Mouse (Mus musculus) intestine, embryonic 15.5 days (tissue): ENCODE results near the gene Cep85l. TPM values are rescaled to one million over a fixed set of nuclear protein-coding genes. Genes with fewer than 3 reads are reported as not detected.

Source experiments
- ATAC-seq: fragments of 200-750 bp; cut with Nextera tagmentation; 2 replicates; pipeline ENCODE4 v1.8.0; 2017; ENCODE audit warnings: moderate TSS enrichment, moderate library complexity
- H3K27ac ChIP-seq: fragments of 300-500 bp; sonication (generic); 2 replicates; pipeline ENCODE4 v1.5.1; 2015; ENCODE audit warnings: mild to moderate bottlenecking, inconsistent platforms
- H3K27me3 ChIP-seq: fragments of 300-500 bp; sonication (generic); replicated peaks from 2 replicates; pipeline ENCODE4 v1.6.1; 2015; ENCODE audit warnings: inconsistent platforms
- H3K36me3 ChIP-seq: fragments of 300-500 bp; sonication (generic); 2 replicates; pipeline ENCODE4 v1.6.1; 2015; ENCODE audit warnings: inconsistent platforms
- H3K4me1 ChIP-seq: fragments of 300-500 bp; sonication (generic); replicated peaks from 2 replicates; pipeline ENCODE4 v1.6.1; 2015; ENCODE audit warnings: inconsistent platforms
- H3K4me2 ChIP-seq: fragments of 300-500 bp; sonication (generic); replicated peaks from 2 replicates; pipeline ENCODE4 v1.6.1; 2015; ENCODE audit warnings: mild to moderate bottlenecking, inconsistent platforms
- H3K4me3 ChIP-seq: fragments of 300-500 bp; sonication (generic); replicated peaks from 2 replicates; pipeline ENCODE4 v1.5.1; 2015; ENCODE audit warnings: inconsistent platforms
- H3K9ac ChIP-seq: fragments of 300-500 bp; sonication (generic); 2 replicates; pipeline ENCODE4 v1.6.1; 2015; ENCODE audit warnings: inconsistent platforms
- H3K9me3 ChIP-seq: fragments of 300-500 bp; sonication (generic); 2 replicates; pipeline ENCODE4 v1.6.1; 2016; ENCODE audit warnings: inconsistent platforms
- WGBS: fragments of 180-500 bp; shearing (Covaris S2); methylation state at CpG from one replicate; pipeline ENCODE4 v1.1.7; 2015; 5-methylcytosine and 5-hydroxymethylcytosine counted together
- polyA plus RNA-seq: library from polyadenylated mRNA; unstranded; fragments of >200 nt; fragmentation: Nextera tagmentation; extraction: Ambion mirVana; gene quantifications from 2 replicates; pipeline ENCODE4 v1.2.1, GENCODE M21; 2015

The Cep85l gene
- polyA plus RNA-seq, 1 experiment from 2014 or later, result 3.5 TPM

DNA sequence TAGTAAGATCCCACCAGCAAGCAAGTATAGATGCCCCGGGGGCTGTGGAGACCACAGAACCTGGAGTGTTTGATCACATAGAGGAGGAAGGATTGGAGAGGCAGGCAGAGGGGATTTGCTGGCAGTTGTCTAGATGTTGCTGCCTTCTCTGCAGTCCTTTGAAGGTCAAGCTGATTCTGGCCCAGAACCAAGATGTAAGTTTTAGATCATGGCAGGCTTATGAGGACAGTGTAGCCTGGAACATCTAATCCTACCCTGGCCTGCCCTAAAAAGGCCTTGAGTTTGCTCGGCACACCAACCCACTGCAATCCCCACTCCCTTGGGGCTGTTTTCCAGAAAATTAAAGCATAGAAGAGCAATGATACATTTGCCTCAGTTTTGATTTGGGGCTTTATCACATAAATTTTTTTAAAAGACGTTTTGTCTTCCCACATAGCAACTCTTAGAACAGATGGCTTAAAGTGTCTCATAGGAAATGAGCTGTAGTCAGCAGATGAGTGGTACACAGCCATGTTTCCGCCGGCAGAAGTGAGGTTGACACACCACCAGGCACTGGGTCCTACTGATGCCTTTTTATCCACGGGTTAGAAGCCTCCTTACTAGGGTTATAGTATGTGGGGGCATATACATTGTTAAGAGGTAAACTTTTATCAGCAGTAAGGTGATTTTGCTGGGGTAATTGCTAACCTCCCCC lies 8.6 kb upstream of the Cep85l start:
- Histone ChIP-seq H3K27me3 (no peaks in the 10 kb centered on the region), H3K27ac (no peak overlapping the region), H3K4me2 (no peak overlapping the region), H3K36me3 (no peaks in the 10 kb centered on the region), H3K9me3 (no peaks in the 10 kb centered on the region), H3K4me3 (no peak overlapping the region), H3K9ac (no peak overlapping the region), H3K4me1 (no peaks in the 10 kb centered on the region)
- ATAC-seq, result no peak
- WGBS, result 66% methylated on average over 6 of the region's 6 CpGs

- ATAC-seq, result no peak
- Histone ChIP-seq H3K36me3 (no peaks in the 10 kb centered on the region), H3K4me1 (no peaks in the 10 kb centered on the region), H3K4me2 (no peak overlapping the region), H3K9me3 (no peaks in the 10 kb centered on the region), H3K4me3 (no peak overlapping the region), H3K27me3 (no peaks in the 10 kb centered on the region), H3K27ac (no peak overlapping the region), H3K9ac (no peak overlapping the region)
- 63% methylated on average over 5 of the region's 5 CpGs for WGBS
Measured at GRCm38 (mm10) chr10:53385438-53385837, 5.7 kb upstream of the Cep85l start.

DNA sequence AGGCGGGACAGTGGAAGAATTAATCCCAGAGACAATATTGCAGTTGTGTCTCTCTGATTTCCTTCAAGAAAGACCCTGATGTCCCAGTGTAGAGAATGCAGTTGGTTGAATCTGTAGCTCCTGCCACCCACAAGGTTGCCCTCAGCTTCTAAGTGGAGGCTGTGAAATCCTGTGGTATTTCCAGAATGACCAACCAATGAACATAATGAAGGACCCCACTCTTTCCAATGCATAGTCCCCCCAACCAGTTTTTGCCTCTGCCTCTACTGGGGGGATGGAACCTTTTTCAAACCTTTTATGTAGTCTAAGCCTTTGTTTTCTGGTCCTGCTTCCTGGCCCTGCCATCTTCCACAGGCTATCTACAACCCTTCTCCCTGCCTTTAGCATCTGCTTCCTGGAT lies 5.1 kb upstream of the Cep85l start:
- WGBS, result 90% methylated on average over 1 of the region's 1 CpGs
- ATAC-seq, result no peak
- no peak overlapping the region for H3K4me3 ChIP-seq

DNA sequence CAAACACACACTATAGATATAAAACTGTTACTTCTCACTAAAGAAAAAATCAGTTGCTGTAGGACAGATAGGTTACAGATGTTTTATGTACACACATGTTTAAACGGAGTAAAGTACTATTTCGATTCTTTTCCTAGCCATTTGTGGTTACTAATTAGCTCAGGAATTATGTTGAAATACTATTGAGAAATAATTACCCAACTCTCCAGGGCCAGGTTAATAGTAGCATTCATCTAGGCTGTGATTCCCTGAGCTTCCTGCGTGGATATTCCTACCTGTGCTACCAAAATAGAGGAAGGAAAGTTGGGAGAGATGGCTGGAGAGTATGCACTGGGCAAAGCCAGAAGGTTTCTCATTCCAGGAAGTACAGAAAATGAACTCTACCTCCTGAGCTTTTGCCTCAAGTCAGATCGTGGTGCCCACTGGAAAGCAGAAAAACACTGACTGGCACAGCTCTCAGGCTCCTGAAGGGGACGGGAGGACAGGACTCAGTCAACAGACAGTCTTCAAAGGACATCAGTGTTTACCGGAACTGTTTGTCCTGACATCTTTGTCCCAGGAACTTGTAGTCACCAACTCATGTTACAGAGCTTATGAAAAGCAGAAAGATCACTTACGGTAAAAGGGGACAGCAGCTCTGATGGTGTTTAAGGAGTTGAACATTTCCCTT lies 3.1 kb upstream of the Cep85l start:
- no peak for ATAC-seq
- H3K36me3 ChIP-seq, result no peaks in the 10 kb centered on the region
- no peaks in the 10 kb centered on the region for H3K9me3 ChIP-seq
- H3K27me3 ChIP-seq, result no peaks in the 10 kb centered on the region
- 55% methylated on average over 7 of the region's 7 CpGs for WGBS
- H3K9ac ChIP-seq, result no peak overlapping the region
- H3K4me2 ChIP-seq, result no peak overlapping the region
- no peak overlapping the region for H3K4me3 ChIP-seq
- no peaks in the 10 kb centered on the region for H3K4me1 ChIP-seq
- no peak overlapping the region for H3K27ac ChIP-seq

More for the DNA sequence above, 5.1 kb upstream of the Cep85l start:
- Histone ChIP-seq H3K9ac (no peak overlapping the region), H3K27ac (no peak overlapping the region), H3K4me2 (no peak overlapping the region), H3K36me3 (no peaks in the 10 kb centered on the region), H3K9me3 (no peaks in the 10 kb centered on the region), H3K4me1 (no peaks in the 10 kb centered on the region), H3K27me3 (no peaks in the 10 kb centered on the region)

DNA sequence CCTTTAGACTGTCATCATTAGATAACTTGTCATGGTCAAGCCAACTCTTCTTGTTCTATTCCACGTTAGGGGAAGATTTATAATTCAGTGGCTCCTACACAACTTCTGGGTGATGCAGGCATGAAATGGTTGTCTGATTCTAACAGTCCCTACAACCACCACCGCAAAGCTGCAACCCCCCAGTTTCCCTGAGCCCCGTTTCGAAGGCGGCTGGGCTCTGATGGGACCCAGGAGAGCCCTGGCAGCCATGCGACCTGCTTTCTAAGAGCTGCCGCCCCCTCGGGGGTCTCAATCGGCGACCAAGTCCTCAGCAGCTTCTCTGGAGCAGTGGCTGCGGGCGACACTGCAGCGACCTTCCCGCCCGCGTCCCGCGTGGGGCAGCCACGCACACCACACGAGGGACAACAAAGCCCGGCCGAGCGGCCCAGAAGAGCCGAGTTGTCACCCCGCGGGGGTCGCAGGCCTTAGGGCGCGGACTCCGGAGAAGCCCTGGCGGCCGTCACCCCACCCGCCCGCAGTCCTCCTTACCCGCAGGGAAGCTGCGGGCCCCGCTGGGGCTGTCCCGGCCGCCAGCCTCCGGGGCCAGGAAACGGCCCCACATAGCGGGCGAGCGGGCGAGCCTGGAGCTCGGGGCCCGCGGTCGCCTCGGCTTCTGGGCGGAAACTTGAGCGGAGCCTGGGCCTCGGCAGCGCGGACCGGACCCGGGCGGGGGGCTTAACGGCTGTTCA lies 602 bp downstream of the Cep85l start:
- Histone ChIP-seq H3K27ac (peak overlapping the region; percentile 98), H3K4me2 (peak overlapping the region; percentile 76), H3K27me3 (no peaks in the 10 kb centered on the region), H3K4me1 (no peaks in the 10 kb centered on the region), H3K4me3 (peak overlapping the region; percentile 95), H3K9me3 (no peaks in the 10 kb centered on the region), H3K9ac (peak overlapping the region; percentile 91), H3K36me3 (no peaks in the 10 kb centered on the region)
- under 1% methylated on average over 59 of the region's 59 CpGs for WGBS
- ATAC-seq, result peak; percentile 94

DNA sequence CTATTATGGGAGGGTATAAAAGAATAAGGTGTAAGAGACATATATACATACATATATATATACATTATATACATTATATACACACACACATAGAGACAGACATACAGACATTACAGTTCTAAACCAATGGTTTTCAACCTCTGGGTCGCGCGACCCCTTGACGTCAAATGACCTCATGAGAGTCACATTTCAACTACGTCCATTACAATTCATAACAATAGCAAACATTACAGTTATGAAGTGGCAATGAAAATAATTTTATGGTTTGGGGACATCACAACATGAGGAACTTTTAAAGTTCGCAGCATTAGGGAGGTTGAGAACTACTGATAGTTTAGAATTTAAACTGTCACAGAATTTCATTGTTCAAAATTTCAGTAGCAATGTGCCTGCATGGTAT lies 1.5 kb downstream of the Cep85l start:
- H3K9ac ChIP-seq, result 0 out of 2 replicates have a peak overlapping the region, but pooled peaks have one; percentile 91
- peak overlapping the region; percentile 76 for H3K4me2 ChIP-seq
- no peaks in the 10 kb centered on the region for H3K27me3 ChIP-seq
- no peak overlapping the region for H3K27ac ChIP-seq
- H3K4me1 ChIP-seq, result no peaks in the 10 kb centered on the region
- no peaks in the 10 kb centered on the region for H3K36me3 ChIP-seq
- ATAC-seq, result no peak
- H3K4me3 ChIP-seq, result peak overlapping the region; percentile 95
- no peaks in the 10 kb centered on the region for H3K9me3 ChIP-seq
- 69% methylated on average over 6 of the region's 6 CpGs for WGBS

DNA sequence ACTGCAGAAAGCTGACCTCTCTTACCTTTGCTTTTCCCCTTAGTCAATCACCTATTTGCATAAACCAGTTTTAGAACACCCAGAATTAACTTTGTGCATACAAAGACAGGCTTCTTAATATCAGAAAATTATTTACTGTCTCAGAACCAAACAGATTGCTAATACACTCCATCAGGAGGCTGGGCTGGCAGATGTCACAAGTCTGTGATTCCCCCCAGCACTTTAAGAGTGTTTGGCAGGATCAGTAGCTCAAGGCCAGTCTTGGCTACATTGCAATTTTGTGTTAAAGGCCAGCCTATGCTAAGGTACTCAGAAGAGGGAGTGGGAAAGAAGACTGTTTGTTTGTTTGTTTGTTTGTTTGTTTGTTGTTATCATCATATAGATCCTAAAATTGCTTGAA lies 2.7 kb downstream of the Cep85l start:
- Histone ChIP-seq H3K4me3 (no peak overlapping the region), H3K4me2 (no peak overlapping the region), H3K27me3 (no peaks in the 10 kb centered on the region), H3K27ac (no peak overlapping the region), H3K9ac (no peak overlapping the region), H3K36me3 (no peaks in the 10 kb centered on the region), H3K9me3 (0 out of 2 replicates have a peak, but pooled peaks cover 3% of the 10 kb centered on the region), H3K4me1 (no peaks in the 10 kb centered on the region)
- no peak for ATAC-seq

- no peak overlapping the region for H3K27ac ChIP-seq
- no peak overlapping the region for H3K4me2 ChIP-seq
- 0 out of 2 replicates have a peak, but pooled peaks cover 3% of the 10 kb centered on the region for H3K9me3 ChIP-seq
- no peak overlapping the region for H3K4me3 ChIP-seq
- no peak overlapping the region for H3K9ac ChIP-seq
- no peaks in the 10 kb centered on the region for H3K4me1 ChIP-seq
- H3K27me3 ChIP-seq, result no peaks in the 10 kb centered on the region
- WGBS, result 91% methylated on average over 6 of the region's 6 CpGs
- no peaks in the 10 kb centered on the region for H3K36me3 ChIP-seq
- no peak for ATAC-seq
Measured at GRCm38 (mm10) chr10:53373885-53374578, 5.7 kb downstream of the Cep85l start.

DNA sequence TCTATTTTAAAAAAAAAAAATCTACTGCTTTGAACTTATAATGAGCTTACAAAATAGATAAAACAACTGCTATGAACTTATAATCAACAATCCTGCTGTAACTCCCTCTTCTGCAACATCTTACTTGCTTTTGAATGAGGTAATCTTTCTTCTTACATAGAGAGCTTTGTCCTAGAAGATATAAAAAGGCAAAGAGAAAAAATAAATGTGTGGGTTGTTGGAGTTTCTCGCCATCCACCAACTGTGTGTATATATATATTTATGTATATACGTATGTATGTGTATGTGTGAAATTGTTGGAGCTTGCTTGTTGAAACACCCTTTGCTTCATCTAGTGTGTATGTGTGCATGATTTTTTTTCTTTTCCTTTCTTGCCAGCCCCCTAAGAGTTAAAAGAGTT lies 12.5 kb downstream of the Cep85l start:
- no peak for ATAC-seq
- no peaks in the 10 kb centered on the region for H3K36me3 ChIP-seq
- no peak overlapping the region for H3K9ac ChIP-seq
- H3K27ac ChIP-seq, result no peak overlapping the region
- H3K9me3 ChIP-seq, result no peaks in the 10 kb centered on the region
- no peak overlapping the region for H3K4me3 ChIP-seq
- no peak overlapping the region for H3K4me2 ChIP-seq
- no peaks in the 10 kb centered on the region for H3K4me1 ChIP-seq
- no peaks in the 10 kb centered on the region for H3K27me3 ChIP-seq
- 85% methylated on average over 2 of the region's 2 CpGs for WGBS

- H3K27me3 ChIP-seq, result no peaks in the 10 kb centered on the region
- H3K27ac ChIP-seq, result no peak overlapping the region
- no peak overlapping the region for H3K9ac ChIP-seq
- no peaks in the 10 kb centered on the region for H3K9me3 ChIP-seq
- no peaks in the 10 kb centered on the region for H3K4me1 ChIP-seq
- no peak overlapping the region for H3K4me3 ChIP-seq
- no peak for ATAC-seq
- H3K4me2 ChIP-seq, result no peak overlapping the region
- no peaks in the 10 kb centered on the region for H3K36me3 ChIP-seq
Measured at GRCm38 (mm10) chr10:53364311-53364710, 15.4 kb downstream of the Cep85l start.

DNA sequence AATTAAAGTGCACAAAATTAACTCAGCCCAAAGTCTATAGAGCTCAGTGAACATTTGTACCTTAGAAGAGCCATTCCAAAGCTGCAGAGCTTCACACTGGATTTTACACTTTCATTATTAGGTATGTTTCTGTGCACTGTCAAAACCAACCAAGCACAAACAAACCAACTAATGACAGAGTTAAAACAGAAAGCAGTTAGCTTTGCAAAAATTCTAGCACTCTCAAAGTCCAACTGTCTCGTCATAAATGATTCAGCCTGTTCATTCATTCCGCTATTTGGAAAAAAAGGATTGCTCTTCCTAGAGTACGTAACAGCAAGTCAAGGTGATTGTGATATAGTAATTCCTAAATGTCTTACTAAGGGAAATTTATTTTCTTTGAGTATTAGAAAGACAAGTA lies 20.7 kb downstream of the Cep85l start:
- WGBS, result 74% methylated on average over 3 of the region's 3 CpGs
- no peak overlapping the region for H3K27ac ChIP-seq
- no peak for ATAC-seq

GRCm38 (mm10) chr10:53353665-53354064 lies 26.1 kb downstream of the Cep85l start:
- Histone ChIP-seq H3K9ac (no peak overlapping the region), H3K4me1 (0 out of 2 replicates have a peak, but pooled peaks cover 2% of the 10 kb centered on the region), H3K9me3 (no peaks in the 10 kb centered on the region), H3K27me3 (no peaks in the 10 kb centered on the region), H3K4me3 (no peak overlapping the region), H3K27ac (no peak overlapping the region), H3K4me2 (no peak overlapping the region), H3K36me3 (no peaks in the 10 kb centered on the region)
- WGBS, result 82% methylated on average over 3 of the region's 3 CpGs
- ATAC-seq, result no peak

More for the DNA sequence above, 20.7 kb downstream of the Cep85l start:
- H3K4me1 ChIP-seq, result 0 out of 2 replicates have a peak, but pooled peaks cover 2% of the 10 kb centered on the region
- H3K4me2 ChIP-seq, result no peak overlapping the region
- H3K27me3 ChIP-seq, result no peaks in the 10 kb centered on the region
- H3K9ac ChIP-seq, result no peak overlapping the region
- H3K4me3 ChIP-seq, result no peak overlapping the region
- no peaks in the 10 kb centered on the region for H3K9me3 ChIP-seq
- H3K36me3 ChIP-seq, result no peaks in the 10 kb centered on the region
